Mouse (Mus musculus) adrenal gland, postnatal 14 days (tissue): Measurements from ENCODE around the gene Bbs1. TPM values are rescaled to one million over a fixed set of nuclear protein-coding genes. Genes with fewer than 3 reads are reported as not detected.
A peak's percentile ranks its signal among the peaks of the same experiment; 100 is the strongest.
"Not testable (repeated sequence)": the region's sequence is repeated elsewhere in the genome, so short reads cannot be mapped to it uniquely, and the experiment has no call there.

Source experiments
- DNase-seq: peaks from one replicate; pipeline ENCODE4 v3.0.0; 2021; ENCODE audit warnings: mixed read lengths
- long read RNA-seq, 2 experiments: library from polyadenylated mRNA; stranded (forward); transcript quantifications; one replicate each; pipeline ENCODE4 v2.0.0; 2021
- total RNA-seq: library from RNA; stranded (reverse); gene quantifications from 2 replicates; pipeline ENCODE4 v1.2.3, GENCODE M21; 2021

Bbs1 gene
- total RNA-seq: 10.3 and 11.0 TPM in 2 replicates
- long read RNA-seq, experiment 1, partial matches to known transcripts: 1 of 3 reads
- long read RNA-seq, experiment 1, other reads (novel, unspliced or antisense): 2 of 3 reads
- long read RNA-seq, experiment 2, partial matches to known transcripts: 0 of 1 reads
- long read RNA-seq, experiment 2, other reads (novel, unspliced or antisense): 1 of 1 reads

DNA sequence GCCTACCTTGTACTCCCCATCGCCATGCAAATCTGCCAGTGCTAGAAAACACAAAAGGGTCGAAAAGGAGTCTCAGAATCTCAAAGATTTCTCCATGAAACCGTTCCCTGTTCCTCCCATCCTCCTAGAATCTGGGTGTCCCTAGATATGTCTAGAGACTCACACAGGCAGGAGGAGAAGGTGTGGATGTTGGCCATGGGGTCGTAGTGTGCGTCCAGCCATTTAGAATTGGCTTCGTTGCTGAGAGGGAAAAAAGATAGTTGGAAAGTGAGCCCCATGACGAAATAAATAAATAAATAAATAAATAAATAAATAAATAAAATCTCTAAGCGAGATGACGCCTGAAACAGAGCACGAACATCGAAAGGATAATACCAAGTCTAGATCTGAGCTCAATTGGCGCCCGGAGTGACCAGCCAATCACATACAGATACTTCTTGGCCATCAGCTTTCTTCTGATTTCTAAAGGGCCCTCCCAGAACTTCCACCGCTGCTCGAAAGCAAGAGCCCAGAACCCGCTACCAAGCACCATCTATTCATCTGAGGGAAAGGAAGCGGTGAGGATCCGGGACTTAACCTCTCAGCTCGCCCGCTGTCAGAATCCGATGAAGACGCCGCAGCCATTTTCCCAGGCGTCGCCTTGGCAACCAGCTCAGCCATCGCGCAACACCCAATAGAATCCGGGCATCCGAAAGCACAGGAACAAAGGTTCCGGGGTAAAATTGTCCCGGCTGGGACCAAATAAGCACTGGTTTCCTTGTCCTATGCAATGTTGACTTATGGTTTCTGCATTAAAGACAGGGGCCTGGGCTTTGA, at the start of gene Bbs1:
Gene Bbs1, minus strand, starts transcription at position 650 of the 816 bp plus-strand sequence.
- DNase-seq: peak; percentile 91

DNA sequence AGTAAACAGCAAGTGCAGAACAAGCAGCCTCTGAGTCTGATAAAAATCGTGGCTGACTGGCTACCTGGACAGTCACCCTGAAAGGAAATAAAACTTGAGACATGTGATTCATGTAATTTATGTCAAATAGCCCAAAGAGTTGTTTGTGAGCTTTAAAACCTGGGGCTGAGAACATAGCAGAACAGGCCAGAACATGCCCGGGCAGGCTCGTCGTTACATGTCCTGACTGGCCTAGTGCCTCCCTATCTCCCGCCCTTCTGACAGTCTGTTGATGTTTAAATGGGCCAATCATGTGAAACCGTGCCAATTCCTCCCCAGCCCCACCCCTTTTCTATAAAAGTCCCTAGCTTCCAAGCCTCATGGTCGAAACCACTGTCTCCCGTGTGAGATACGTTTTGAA, 42.2 kb upstream of the Bbs1 start:
- DNase-seq: not testable (repeated sequence)

DNA sequence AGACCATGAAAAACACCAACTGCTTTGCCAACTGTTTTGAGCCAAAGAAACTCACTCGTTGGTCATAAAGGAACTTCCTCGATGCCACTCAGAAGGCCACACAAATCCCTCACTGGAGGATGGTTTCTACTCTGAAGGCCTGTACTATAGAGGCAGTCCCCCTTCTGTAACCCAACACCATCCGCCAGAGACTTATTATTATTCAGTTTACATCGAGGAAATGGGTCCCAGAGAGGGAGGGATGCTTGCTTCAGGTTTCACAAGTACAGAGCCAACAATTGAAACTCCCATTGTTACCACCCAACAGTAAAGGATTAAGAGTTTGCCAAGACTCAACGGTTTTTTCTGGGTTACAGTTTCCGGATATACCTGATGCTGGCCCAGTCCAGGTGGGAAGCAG, 39.1 kb upstream of the Bbs1 start:
- DNase-seq: no peak

DNA sequence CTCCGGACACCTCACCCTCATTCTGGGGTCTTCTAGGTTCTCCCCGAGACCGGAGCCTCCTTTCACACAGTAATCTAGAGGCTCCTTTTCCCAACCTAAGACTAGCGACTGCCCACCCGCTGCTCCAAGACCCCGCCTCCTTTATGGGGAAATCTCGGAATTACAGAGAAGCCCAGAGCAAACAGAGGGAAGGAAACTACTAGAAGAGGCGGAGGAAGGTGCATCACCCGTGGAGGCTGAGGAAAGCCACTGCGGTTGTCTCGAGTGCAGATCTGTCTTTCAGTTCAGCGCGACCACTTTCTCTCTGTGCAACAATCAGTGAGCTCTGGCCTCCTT, 36.8 kb upstream of the Bbs1 start:
- no peak for DNase-seq

DNA sequence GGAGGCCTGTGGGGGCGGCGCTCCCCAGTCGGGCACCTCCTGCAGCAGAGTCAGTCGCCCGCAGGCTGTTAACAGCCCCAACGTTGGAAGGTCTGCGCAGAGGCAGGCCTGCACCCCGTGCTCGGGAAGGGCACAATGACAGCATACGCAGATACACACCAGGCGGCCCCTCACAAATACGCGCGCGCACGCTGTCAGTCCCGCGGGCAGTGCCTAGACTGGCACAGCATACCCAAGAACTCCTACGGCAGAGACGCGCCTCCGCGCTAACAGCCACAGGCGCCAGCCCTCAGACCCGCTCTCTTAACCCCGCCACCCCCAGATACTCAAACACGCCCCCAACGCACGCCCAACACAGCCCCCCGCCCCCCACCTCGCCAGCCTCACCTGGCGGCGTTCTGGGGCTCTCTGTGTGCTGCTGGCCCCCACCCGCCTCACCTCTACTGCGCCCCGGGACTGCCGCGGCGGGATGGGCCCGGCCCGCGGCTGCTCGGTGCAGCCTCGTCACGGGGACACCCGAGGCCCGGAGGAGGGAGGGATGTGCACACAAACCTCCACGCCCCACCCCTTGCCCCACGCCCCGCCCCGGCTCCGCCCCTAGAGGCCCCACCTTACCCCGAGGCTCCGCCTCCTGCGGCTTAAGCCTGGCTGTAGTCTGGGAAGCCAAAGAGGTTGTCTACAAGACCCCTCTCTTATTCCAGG, 36.3 kb upstream of the Bbs1 start, which contains the start of gene Peli3:
Gene Peli3, minus strand, starts transcription at position 577 of the 702 bp plus-strand sequence.
- DNase-seq: peak; percentile 94

DNA sequence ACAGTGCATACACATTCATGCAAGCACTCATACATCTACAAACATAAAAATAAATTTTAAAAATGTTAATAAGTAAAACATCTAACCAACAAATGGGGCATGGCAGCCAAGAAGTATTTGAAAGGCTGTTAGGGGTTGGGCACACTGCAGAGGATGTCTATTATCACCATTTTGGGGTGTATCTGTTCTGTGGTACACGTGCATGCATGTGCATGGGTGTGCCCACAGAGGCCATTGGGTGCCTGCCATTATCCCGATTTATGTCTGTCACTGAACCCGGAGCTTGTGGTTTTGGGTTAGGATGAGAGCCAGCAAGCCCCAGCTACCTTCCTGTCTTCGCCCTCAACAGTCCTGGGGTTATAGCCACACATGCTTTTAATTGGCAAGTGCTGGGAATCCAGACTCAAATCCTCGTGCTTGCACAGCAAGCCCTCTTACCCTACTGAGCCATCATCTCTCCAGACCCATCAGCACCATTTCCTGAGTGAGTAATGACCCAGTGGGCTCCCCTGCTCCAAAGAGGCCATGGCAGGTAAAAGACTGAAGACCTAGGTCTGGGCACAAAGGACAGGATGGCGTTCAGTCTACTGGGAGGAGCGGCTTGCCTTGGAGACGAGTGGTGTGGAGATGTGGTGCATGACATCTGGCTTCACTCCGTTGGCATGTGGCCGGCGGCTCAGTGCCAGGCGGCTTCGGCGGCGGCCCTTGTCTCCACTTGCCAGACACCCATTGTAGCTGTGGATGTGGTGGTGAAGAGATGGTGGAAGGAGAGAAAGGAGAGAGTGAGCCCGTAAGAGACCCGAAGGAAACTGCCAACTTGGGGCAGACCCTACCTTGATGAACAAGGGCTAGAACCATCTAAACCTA, 31.2 kb upstream of the Bbs1 start:
- no peak for DNase-seq

DNA sequence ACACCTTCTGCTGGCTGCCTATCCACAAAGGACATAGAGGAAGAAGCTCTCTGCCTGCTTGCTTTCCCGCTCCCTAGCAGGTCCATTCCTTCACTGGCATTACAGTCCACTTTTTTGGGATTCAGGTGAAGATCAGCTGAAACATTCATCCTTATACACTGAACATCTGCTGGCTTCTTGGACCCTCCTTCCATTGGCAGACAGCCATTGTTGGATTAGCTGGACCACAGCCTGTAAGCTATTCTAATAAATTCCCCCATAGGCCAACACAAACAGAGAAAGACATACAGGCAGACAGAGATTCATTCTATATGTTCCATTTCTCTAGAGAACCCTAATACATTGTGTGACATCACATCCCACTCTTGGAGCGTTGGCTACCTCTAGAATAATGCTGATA, 30.5 kb upstream of the Bbs1 start:
- DNase-seq: no peak

DNA sequence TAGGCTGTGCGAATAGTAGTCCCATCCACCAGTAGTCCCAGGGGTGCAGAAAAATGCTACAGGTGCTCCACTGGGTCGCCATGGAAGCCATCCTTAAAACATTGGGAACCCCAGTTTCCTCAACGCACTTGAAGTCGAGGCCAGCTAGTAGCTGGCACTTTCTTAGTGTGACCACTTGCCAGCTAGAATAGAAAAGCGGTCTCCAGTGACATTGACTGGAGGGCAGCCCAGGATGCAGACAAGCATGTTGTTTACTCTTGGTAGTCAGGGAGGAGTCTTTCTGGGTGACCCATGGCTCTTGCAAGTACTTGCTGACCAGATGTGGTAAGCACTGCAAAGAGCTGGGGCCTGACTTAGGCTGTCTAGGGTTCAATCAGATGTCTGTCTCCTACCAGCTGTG, 22.4 kb upstream of the Bbs1 start:
- peak; percentile 65 for DNase-seq

DNA sequence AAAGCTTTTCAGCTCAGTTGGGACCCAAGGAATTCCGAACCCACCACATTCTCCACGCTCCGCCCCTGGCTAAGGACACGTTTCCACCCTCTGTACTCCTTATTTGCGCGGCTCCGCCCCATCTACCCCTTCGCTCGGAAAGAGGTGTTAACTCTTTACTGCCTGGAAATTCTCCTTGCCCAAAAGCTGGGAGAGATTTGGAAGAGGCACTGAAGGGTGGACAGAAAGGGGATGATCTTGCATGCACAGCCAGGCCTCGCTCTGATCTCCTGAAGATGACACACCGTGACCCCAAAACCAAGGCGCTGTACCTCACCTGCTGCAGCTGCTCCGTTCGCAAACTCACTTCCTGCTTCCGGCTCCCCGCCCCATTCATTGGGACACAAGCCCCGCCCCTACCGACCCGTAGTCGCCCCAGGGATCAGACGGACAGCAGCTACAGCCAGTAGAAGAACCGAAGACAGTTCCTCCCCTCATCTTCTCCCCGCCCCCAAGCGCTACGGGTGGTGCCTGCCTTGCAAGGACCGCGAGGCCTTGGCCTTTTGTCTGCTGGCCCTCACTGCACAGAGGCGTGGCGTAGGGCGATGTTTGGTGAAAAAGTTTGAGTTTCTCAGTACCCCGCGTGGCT, 21.6 kb upstream of the Bbs1 start, which contains the start of gene Dpp3:
Gene Dpp3, minus strand, starts transcription at position 384 of the 628 bp plus-strand sequence.
- peak; percentile 100 for DNase-seq

DNA sequence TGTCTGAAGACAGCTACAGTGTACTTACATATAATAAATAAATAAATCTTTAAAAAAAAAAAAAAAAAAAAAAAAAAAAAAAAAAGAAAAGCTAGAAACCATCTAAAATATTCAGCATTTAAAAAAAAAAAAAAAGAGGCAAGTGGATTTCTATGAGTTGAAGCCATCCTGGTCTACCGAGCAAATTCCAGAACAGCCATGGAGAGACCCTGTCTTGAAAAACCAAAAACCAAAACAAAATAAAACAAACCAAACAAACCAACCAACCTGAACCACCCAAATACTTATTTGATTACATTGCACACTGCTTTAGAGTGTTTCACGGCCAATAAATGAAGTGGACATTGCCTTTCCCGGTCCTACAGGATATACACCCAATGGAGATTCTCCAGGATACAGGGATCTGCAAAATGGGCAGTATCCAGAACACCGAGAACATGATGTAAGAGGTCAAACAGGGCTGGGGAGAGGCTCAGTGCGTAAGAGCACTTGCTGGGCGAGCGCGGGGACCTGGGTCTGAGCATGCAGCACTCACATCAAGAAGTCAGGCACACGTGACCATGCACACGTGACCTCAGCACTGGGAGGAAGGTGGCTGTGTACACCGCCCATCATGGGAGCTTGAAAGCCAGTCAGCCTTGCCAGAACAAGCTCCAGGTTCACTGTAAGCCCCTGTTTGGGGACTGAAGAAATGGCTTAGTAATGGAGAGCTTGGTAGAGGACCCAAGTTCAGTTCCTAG, 18.9 kb upstream of the Bbs1 start:
- no peak for DNase-seq

DNA sequence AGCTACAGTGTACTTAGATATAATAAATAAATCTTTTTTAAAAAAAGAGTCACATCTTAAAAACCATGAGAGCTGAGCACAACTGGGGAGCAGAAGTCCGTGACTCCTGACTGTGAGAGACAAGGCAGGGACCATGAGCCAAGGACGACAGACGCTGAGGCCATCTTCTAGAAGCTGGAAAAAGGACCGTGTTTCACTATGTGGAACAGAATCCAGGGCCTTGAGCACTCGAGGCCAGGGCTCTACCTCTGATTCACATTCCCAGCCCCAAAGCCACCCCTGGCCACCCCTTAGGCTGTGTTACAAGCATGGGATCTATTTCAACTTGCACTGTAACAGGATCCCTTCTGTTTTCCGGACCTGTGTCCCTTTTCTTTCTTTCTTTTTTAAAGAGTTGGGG, 13.2 kb upstream of the Bbs1 start:
- peak; percentile 45 for DNase-seq

DNA sequence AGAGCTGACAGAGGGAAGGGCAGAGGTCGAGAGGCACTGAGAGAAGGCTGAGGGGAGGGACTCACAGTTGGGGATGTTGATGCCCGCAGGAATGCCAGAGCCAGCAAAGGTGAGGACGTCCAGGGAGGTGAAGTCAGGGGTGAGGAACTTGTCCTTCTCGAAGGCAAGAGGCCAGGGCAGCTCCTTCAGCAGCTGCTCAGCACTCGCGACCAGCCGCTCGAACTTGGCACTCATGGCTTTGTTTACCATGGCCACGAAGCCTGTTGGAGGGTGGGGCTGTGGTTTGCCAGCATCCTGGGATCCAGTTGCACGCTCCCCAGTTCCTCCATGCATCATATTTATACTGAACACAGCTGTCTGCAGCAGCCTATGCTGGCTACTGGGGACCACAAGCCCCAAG, 10.4 kb upstream of the Bbs1 start:
- no peak for DNase-seq

DNA sequence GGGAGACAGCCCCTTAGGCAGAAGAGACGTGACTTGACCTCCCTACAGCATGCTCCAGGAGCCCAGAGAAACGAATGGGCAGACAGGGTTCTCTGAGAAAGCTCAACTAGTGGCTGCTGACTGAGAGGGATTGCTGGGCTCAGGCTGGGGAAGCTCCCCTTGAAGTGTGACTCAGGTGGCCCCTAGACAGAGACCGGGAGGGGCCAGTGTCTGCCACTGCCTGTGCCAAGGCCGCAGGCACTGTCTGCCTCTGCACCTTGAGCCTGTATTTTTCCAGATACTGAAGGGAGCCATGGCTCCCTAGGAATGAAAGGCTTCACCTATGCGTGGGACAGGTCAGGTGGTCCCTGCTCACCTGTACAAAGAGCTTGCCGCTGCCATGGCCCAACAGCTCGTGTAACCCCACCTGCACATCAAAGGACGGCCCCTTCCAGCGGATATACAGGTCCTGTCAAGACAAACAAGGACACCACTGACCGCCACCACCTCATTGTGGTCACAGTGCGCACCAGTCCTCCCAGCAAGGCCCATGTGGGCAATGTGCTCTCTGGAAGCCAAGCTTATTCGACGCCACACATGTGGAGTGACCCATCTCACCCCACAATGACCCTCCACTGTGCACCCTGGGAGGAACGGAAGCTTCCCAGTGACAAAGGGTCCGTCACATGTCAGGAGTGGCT, 9.6 kb upstream of the Bbs1 start:
- peak; percentile 73 for DNase-seq

DNA sequence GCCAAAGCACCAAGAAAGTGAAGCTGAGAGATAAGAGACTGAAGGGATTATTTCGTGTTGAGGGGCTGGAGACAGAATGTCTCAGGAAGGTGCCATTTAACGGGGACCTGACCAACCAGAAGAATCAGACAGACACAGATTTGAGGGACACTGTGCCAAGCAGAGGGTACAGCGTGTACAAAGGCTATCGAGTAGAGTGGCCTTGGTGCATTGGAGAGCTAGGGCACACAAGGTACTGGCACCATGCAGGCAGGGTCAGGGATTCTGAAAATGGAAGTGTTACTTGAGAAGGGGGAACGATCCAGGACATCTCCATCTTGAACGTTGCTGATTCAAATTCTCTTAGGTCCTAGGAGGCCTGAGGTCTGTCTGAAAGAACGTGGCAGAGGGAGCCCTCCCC, 2.9 kb upstream of the Bbs1 start:
- DNase-seq: no peak

DNA sequence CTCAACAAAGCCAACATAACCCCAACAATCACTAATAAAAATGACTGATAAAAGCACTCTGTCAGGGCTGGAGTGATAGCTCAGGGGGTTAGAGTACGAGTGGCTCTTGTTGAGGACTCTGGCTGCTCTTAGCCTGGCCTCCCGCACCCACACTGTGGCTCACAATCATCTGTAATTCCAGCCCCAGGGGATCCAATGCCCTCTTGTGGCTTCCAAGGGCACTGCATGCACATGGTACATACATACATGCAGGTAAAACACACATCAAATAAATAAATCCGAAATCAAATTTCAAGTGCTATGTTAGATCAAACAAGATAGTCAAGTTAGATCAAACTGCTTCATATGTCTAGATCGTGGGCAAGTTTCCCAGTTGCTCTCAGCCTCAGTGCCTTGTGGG, 1.7 kb upstream of the Bbs1 start:
- peak; percentile 58 for DNase-seq

DNA sequence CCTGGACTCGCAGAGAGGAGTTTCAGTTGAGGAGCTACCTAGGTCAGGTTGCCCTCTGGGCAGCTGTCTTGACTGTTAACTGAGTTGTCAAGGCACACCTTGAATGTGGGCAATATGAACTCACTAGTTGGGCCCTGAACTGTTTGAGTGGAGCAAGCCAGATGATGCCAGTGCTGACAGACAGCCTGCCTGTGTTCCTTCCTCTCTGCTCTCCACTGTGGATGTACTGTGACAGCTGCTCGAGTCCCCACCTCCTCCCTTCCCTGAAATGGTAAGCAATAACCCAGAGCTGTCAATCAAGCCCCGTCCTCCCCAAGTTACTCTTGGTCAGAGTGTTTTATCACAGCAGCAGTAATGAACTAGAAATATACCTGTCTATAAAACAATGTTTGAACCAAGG, 6.5 kb downstream of the Bbs1 start:
- no peak for DNase-seq

DNA sequence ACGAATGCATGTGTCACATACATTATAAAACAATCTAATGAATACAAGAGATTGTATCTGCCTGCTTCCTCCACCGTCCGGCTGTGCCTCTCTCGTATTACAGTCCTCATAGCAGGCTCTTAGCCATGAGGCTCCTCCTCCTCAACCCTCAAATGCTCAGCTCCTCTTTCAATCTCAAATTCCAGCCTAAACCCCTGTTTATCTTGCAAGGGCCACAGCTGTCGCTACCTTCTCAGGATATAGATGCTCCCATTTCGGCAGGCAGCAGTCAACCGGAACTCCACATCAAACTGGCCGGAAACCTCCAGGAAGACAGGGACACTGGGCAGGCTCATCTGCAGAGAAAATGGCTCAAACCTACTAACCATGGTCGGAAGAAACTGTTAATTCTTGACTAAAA, 7.5 kb downstream of the Bbs1 start:
- no peak for DNase-seq

DNA sequence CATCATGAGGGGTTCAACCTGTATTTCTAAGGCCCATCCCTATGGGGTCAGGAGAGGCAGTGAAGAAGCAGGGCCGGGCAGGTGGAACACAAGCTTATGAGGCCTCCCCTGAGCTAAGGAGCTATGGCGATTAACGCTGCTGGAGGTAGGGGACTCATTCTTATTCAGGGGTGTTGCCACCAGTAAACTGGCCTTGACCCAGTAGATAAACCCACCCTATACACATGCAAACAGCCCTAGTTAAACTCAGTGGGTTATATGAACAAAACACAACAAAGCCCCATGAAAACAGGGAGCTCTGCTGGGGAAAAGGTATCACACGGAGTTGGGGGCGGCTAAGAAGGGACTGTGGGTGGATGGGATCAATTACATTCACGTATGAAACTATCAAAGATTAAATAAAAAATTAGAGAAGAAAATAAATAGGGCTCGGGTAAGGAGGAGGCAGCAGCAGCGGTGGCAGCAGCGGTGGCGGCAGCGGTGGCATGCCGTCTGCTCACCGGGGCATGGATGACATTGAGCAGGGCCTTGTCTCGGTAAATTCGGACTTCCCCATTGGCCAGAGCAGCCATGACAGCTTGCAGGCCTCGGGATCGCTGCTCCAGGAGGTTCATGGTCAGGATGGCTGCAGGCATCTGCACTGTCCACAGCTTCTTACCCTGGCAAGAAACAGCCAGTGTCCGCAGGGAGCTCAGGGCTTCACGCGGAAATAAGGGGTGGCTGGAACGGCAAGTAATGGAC, 9.5 kb downstream of the Bbs1 start:
- peak; percentile 26 for DNase-seq

DNA sequence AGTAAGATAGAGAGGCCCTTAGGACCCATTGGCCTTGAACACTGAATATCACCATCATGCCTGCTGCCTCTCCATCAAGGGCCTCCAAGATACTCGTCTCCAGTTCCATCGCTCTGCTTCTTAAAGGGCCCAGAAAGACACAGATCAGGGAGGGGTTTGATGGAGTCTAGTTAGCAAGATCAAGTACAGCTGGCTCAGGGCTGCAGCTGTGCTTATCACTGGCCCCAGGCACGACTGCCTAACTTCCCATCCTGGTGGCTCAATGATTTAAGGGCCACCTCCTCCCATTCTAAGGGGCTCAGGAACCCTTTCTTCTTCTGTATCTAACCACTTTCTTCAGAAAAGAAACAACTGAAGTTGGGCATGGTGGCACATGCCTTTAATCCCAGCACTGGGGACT, 14.6 kb downstream of the Bbs1 start:
- DNase-seq: no peak

DNA sequence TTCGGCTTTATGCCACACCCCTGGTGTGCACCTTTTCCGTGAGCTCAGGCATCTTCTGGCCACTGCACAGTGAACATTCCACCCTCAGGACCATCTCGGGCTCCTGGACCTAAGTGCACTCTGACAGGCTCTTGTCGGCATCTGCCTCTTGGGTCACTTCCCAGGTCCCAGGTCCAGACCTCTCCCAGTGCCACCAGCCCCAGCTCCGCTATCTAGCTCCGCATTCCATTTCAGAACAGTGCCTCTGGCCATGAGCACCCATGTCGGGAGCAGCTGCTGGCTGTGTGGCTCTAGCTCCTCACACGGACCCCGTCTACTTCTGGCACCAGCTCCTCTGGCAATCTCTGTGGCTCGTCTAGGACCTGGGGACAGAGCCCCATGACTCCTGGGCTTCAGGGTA, 16.6 kb downstream of the Bbs1 start:
- DNase-seq: no peak
